Mouse (Mus musculus) ES-E14 (cell line): ENCODE results near the gene Tmem163. TPM values are rescaled to one million over a fixed set of nuclear protein-coding genes. Genes with fewer than 3 reads are reported as not detected.

Source experiments
- DNase-seq: peaks from one replicate; pipeline ENCODE4 v3.0.0-alpha.2; 2013; ENCODE audit warnings: low read depth, low spot score
- H3K27ac ChIP-seq: 2 replicates; pipeline ENCODE4 v1.5.1; 2012; ENCODE audit warnings: low read depth, mild to moderate bottlenecking, low read length, moderate library complexity, mixed read lengths; ENCODE audit not compliant: poor library complexity, insufficient read depth, severe bottlenecking
- H3K36me3 ChIP-seq: 2 replicates; pipeline ENCODE4 v1.6.1; 2012; ENCODE audit warnings: mild to moderate bottlenecking, low read length, moderate library complexity, mixed read lengths; ENCODE audit not compliant: control insufficient read depth, poor library complexity, insufficient read depth, severe bottlenecking
- H3K4me1 ChIP-seq, 2 experiments: fragments of 150-350 bp in 1 of 2; sonication (generic) in 1 of 2; 2 replicates each; pipeline ENCODE4 v1.6.1; 2012; ENCODE audit warnings: low read length in 2 of 2, mild to moderate bottlenecking in 1 of 2, mixed read lengths in 1 of 2; ENCODE audit not compliant: control insufficient read depth in 2 of 2, insufficient read depth in 2 of 2, poor library complexity in 1 of 2
- H3K4me3 ChIP-seq, 2 experiments: fragments of 150-350 bp in 1 of 2; sonication (generic) in 1 of 2; 2 replicates each; pipeline ENCODE4 v1.5.1; 2012; ENCODE audit warnings: low read length in 2 of 2, low read depth in 1 of 2, mild to moderate bottlenecking in 1 of 2, mixed read lengths in 1 of 2; ENCODE audit not compliant: insufficient read depth in 1 of 2, poor library complexity in 1 of 2, severe bottlenecking in 1 of 2
- H3K9ac ChIP-seq: 2 replicates; pipeline ENCODE4 v1.6.1; 2012; ENCODE audit warnings: low read depth, mild to moderate bottlenecking, low read length, mixed read lengths; ENCODE audit not compliant: poor library complexity, insufficient read depth, severe bottlenecking
- H3K9me3 ChIP-seq: fragments of 150-350 bp; sonication (generic); 2 replicates; pipeline ENCODE4 v1.6.1; 2012; ENCODE audit warnings: low read depth, mild to moderate bottlenecking, low read length; ENCODE audit not compliant: control insufficient read depth, insufficient read depth
- CHD2 ChIP-seq: IDR thresholded peaks from 2 replicates; pipeline ENCODE4 v1.6.1; 2014; ENCODE audit warnings: mild to moderate bottlenecking, low read depth, low read length, inconsistent platforms
- HCFC1 ChIP-seq: IDR thresholded peaks from 2 replicates; pipeline ENCODE4 v1.6.1; 2012; ENCODE audit warnings: low read length, inconsistent platforms, borderline replicate concordance; ENCODE audit not compliant: insufficient read depth
- MAFK ChIP-seq: IDR thresholded peaks from 2 replicates; pipeline ENCODE4 v1.6.1; 2014; ENCODE audit warnings: mild to moderate bottlenecking, low read depth, low read length, inconsistent platforms; ENCODE audit not compliant: insufficient read depth
- ZC3H11A ChIP-seq: IDR thresholded peaks from 2 replicates; pipeline ENCODE4 v1.6.1; 2012; ENCODE audit warnings: low read depth, mild to moderate bottlenecking, inconsistent platforms, low read length, borderline replicate concordance
- ZNF384 ChIP-seq: IDR thresholded peaks from 2 replicates; pipeline ENCODE4 v1.6.1; 2012; ENCODE audit warnings: low read depth, low read length, inconsistent platforms
- in situ Hi-C, 2 experiments: fragments of 600-800 bp; cut with MboI; formaldehyde crosslinking; loops; one replicate each; pipeline ENCODE4 v1.15.1; 2025; ENCODE audit warnings: low sequenced_read_pairs in 2 of 2, inconsistent platforms in 1 of 2; ENCODE audit not compliant: unreplicated experiment in 2 of 2
- total RNA-seq: library from RNA; depleted of rRNA; stranded (reverse); fragments of 300-350 nt; gene quantifications from 2 replicates; pipeline ENCODE4 v1.2.3, GENCODE M21; 2012

Gene Tmem163
- total RNA-seq, 1 experiment, result 0.18 TPM

DNA sequence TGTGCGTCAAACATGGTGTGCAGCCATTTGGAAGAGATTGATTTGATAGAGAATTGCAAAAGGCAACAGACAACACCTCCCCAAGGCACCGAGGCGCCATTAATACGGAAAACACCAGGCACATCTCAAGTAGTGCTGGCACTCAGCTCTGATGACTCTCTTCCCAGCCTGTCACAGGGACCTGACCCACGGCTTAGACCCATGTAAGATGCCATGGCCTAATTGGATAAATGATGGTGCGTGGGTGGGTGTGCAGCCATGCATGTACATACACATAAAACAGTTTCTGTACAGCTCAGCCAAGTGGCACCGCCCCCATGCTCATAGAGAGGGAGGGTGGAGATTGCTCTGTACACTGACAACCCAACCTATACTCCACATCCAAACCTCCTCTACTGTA is 102.3 kb downstream of the Tmem163 start:
- Histone ChIP-seq H3K4me1 (peaks cover 0 to 2% of the 10 kb centered on the region in 2 experiments; a peak in 1 of 4 replicates), H3K27ac (no peak overlapping the region)
- no peak for DNase-seq

DNA sequence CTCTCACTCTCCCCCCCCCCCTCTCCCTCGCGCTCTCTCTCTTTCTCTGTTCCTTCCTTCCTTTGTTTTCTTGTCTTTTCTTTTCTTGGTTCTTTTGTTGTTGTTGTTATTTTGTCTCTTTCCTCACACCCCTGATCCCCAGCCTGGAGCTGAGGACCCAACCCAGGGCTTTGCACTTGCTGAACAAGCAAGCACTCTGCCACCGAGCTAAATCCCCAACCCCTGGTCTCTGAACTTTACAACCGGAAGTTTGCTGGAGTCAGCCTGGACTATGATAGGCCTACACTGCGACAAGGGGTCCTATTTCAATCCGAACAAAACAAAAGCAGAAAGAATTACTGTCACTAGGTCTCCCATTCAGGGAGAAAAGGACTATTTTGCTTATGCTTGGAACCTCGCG is 102.8 kb downstream of the Tmem163 start:
- Histone ChIP-seq H3K36me3 (no peaks in the 10 kb centered on the region), H3K4me1 (peaks cover 0 to 2% of the 10 kb centered on the region in 2 experiments; a peak in 1 of 4 replicates), H3K4me3 (no peak overlapping the region), H3K9ac (no peak overlapping the region), H3K9me3 (no peaks in the 10 kb centered on the region), H3K27ac (no peak overlapping the region)
- DNase-seq, result no peak
- in situ Hi-C loops, result no loop called here
- TF ChIP-seq ZC3H11A (no peak), HCFC1 (no peak), ZNF384 (no peak), CHD2 (no peak), MAFK (no peak)

More for the DNA sequence above, 102.3 kb downstream of the Tmem163 start:
- TF ChIP-seq ZC3H11A, result no peak
- no peak for TF ChIP-seq MAFK
- TF ChIP-seq CHD2, result no peak
- TF ChIP-seq ZNF384, result no peak
- no peak for TF ChIP-seq HCFC1
- H3K4me3 ChIP-seq, result no peak overlapping the region
- in situ Hi-C loops, result no loop called here
- H3K9me3 ChIP-seq, result no peaks in the 10 kb centered on the region
- no peak overlapping the region for H3K9ac ChIP-seq
- no peaks in the 10 kb centered on the region for H3K36me3 ChIP-seq

DNA sequence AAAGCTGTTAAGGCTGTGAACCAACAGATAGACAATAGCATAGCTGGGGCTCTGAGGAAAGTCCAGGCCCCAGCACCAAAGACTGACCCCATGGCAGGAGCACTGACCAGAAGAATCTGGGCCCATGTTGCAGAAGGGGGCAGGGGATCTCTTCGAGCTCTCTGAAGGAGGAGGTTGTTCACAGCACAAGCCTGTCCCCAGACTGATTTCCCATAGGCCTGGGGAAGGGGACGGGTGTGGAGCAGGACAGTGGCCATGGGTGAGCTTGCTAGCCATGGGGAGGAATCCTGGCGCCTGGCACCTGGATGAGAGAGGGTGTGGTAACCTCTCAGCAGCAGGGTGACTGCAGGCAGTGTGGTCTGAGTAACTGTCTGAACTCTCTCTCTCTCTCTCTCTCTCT is 103.2 kb downstream of the Tmem163 start:
- in situ Hi-C loops, result no loop called here
- no peak overlapping the region for H3K4me3 ChIP-seq
- H3K27ac ChIP-seq, result no peak overlapping the region
- peaks cover 0 to 2% of the 10 kb centered on the region in 2 experiments; a peak in 1 of 4 replicates for H3K4me1 ChIP-seq
- TF ChIP-seq ZNF384 (no peak), CHD2 (no peak), MAFK (no peak), HCFC1 (no peak), ZC3H11A (no peak)
- no peaks in the 10 kb centered on the region for H3K36me3 ChIP-seq
- no peaks in the 10 kb centered on the region for H3K9me3 ChIP-seq
- H3K9ac ChIP-seq, result no peak overlapping the region
- no peak for DNase-seq

DNA sequence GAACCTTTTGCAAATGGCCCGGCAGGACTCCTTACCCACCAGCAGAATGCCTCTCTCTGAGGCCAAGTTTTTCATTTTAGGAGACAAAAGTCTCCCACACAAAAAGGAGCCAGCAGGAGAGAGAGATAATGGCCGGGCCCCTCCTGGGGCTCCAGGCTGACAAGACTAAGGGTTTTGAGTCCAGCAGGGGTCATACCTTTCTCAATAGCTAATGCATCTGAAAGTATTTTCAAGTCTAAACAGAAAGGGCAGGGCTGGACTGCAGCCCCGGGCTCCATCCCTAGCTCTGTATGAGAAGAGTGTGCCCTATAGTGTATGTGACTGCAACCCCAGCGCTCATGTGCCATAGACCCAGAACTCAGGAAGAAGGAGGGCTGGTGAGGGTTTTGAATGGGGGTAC is 103.7 kb downstream of the Tmem163 start:
- in situ Hi-C loops, result no loop called here
- Histone ChIP-seq H3K4me3 (no peak overlapping the region), H3K27ac (no peak overlapping the region), H3K4me1 (peaks cover 0 to 2% of the 10 kb centered on the region in 2 experiments; a peak in 1 of 4 replicates), H3K9ac (no peak overlapping the region), H3K36me3 (no peaks in the 10 kb centered on the region), H3K9me3 (no peaks in the 10 kb centered on the region)
- no peak for DNase-seq
- TF ChIP-seq ZC3H11A, result no peak
- TF ChIP-seq CHD2, result no peak
- no peak for TF ChIP-seq ZNF384
- TF ChIP-seq MAFK, result no peak
- TF ChIP-seq HCFC1, result no peak

DNA sequence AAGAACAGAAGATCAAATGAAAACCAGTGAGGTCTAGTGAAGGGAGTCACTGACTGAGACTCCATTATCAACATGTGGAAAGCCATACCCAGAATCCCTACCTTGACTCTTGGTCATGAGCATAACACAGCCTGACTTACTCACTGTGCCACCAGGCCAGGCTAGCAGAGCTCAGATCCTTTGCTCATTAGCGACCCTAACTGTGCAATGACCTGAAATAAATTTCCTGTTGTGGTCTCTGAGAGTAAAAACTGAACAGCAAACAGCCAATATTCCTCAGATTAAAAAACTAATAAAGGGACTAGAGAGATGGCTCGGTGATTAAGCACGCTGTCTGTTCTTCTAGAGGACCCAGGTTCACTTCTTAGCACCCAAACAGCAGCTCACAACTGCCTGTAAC is 106.2 kb downstream of the Tmem163 start:
- H3K4me1 ChIP-seq, result peaks cover 0 to 2% of the 10 kb centered on the region in 2 experiments; a peak in 1 of 4 replicates
- no peaks in the 10 kb centered on the region for H3K9me3 ChIP-seq
- no peak overlapping the region for H3K4me3 ChIP-seq
- H3K27ac ChIP-seq, result no peak overlapping the region
- H3K9ac ChIP-seq, result no peak overlapping the region
- in situ Hi-C loops, result no loop called here
- TF ChIP-seq MAFK, result no peak
- DNase-seq, result no peak
- no peaks in the 10 kb centered on the region for H3K36me3 ChIP-seq
